Mouse (Mus musculus) ES-E14 (cell line): Measurements from ENCODE around the gene Clec16a.

Experiments used
- CHD2 ChIP-seq: IDR thresholded peaks from 2 replicates; pipeline ENCODE4 v1.6.1; 2014; ENCODE audit warnings: mild to moderate bottlenecking, low read depth, low read length, inconsistent platforms
- HCFC1 ChIP-seq: IDR thresholded peaks from 2 replicates; pipeline ENCODE4 v1.6.1; 2012; ENCODE audit warnings: low read length, inconsistent platforms, borderline replicate concordance; ENCODE audit not compliant: insufficient read depth

GRCm38 (mm10) chr16:10741082-10741481, 195.9 kb downstream of the Clec16a start:
- TF ChIP-seq CHD2 (no peak), HCFC1 (no peak)
